Mouse (Mus musculus) ovary, postnatal 36 days (tissue): Measurements from ENCODE around the gene Slc47a2.
A peak's percentile ranks its signal among the peaks of the same experiment; 100 is the strongest.

Experiments used
- DNase-seq: peaks from one replicate; pipeline ENCODE4 v3.0.0; 2022; ENCODE audit warnings: low spot score, mixed read lengths

The Slc47a2 gene

DNA sequence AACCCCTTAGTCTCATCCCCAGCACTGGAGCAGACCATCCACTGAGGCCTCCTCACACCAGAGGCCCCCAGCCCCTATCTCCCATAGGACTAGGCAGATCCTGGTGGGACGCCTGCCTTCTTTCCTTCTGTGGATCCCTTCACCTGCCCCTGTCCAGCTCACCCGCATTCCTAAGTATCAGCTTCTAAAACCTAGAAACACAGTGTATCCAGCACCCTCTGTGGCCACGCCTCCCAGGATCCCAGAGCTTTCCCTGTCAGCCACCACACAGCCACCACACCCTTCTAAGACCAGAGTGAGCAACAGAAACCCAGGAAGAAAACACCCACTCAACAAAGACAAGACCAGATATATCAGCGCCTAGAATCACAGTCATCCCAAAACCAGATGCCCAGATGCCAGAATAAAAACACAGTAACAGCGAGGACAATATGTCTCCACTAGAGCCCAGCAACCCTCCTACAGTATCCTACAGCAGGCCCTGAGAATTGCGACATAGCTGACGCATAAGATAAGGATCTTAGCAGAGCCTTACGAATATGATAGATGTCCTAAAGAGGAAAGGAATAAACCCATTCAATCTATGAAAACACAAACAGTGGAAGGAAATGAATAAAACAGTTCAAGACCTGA, 64.1 kb downstream of the Slc47a2 start:
- no peak for DNase-seq

DNA sequence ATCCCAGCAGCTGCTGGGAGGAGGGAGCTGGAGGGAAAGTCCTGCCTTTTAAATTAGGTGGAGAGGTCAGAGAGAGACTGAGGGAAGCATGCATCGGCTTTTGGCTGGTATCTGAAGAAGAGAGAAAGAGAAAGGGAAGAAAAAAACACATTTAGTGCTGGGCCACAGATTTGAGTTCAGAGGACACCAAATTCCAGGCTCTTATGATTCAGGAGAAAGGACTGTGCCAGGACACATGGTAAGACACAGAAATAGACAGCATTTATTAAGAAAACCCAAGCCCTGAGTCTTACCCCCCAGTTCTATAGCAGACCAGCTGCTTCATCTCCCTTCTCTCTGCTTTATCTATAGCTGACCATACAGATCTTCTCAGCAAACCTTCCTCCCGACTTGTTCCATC, 64.7 kb downstream of the Slc47a2 start:
- DNase-seq = no peak

GRCm38 (mm10) chr11:61276482-61276881, 66.2 kb downstream of the Slc47a2 start:
- DNase-seq = no peak

GRCm38 (mm10) chr11:61275106-61275505, 67.6 kb downstream of the Slc47a2 start:
- DNase-seq = no peak

GRCm38 (mm10) chr11:61274421-61274820, 68.2 kb downstream of the Slc47a2 start:
- no peak for DNase-seq

DNA sequence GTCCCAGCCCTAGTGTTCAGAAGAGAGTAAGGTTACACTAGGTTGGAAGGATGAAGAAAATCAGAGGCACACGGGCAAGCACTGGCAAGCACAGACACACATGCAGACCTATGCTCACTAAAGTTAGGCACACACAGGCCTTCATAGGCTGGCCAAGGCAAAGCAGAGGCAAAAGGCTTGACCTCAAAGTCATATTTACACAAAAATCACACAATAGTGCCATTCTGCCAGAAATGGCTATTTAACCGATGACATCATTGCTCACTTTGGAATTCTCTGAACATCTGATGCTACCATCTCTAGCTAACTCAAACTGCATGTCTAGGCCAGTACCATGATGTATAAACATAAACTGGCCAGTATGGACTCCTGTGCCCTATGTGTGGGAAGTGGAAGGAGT, 68.7 kb downstream of the Slc47a2 start:
- DNase-seq = no peak

DNA sequence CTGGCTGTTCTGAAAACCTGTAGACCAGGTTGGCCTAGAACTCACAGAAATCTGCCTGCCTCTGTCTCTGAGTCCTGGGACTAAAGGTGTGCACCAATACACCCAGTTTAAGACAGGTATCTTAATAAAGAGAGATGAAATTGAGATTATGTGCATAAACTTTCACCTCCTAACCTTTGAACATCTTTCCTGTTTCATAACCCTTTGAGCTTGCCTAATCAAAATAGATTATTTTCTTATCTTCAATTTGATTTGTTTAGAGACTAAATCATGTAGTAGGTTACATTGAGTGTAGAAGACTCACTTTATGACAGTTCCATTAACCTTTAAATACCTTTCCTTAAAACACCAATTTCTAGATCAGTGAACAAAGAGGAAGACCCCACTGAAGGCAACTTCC, 71.0 kb downstream of the Slc47a2 start:
- DNase-seq = no peak

DNA sequence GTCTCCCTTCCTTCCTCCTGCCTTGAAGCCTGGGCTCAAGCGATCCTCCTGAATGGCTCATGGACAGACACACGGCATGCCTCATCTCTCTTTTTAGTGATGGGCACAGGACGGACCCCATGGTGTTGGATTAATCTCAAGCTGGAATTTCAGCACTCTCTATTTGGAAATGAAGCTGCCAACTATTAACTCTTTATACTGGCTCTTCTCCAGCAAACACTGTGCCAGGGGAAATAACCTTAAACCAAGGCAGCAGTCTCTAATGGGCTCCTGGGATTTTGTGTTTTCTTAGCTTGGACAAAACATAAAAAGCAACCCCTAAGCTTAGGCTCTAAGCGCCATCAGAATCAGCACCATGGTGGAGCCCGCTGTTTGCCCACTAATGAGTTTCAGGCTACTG, 72.3 kb downstream of the Slc47a2 start:
- DNase-seq = no peak

GRCm38 (mm10) chr11:61268626-61269349, 73.9 kb downstream of the Slc47a2 start:
- DNase-seq = no peak

- peak; percentile 93 for DNase-seq
These were observed 75.8 kb downstream of the Slc47a2 start, which contains the start of gene Aldh3a2 for GRCm38 (mm10) chr11:61266551-61267533. Gene Aldh3a2, minus strand, starts transcription at chr11:61267464.

DNA sequence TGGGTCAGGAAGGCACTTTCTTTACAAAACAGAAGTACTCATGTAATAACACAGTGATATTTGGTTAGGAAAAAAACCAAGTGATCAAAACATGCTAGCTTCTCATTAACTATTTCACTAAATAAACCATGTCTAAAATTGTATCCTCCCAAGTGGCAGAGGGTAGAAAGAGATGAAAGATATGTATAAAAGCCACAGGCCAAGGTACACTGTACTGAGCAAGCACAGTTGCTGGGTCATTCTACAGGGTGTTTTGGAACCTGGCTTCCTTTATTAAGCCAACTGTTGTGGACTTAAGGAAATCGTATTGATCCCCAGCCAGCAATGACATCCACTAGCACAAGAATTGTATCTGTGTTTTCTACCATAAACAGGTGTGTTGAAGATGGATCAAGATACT, 78.8 kb downstream of the Slc47a2 start:
- no peak for DNase-seq

DNA sequence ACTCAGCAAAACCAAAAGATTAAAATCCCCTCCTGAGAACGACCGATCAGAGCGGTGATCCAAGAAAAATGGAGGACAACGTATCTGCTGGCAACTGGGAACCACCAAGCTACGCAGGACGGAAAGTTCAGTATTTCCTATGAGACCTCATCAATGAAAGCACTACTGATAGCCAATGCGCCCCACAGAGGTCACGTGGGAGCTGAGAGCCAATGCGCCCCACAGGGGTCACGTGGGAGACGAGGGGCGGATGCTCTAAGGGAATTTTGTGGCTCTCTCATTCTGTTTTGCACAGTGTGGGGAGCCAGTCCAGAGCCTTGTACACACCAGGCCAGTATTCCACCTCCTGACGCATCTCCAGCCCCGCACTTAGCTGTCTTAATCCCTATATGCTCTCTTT, 80.1 kb downstream of the Slc47a2 start:
- no peak for DNase-seq

GRCm38 (mm10) chr11:61259106-61259505, 83.6 kb downstream of the Slc47a2 start:
- DNase-seq = no peak

DNA sequence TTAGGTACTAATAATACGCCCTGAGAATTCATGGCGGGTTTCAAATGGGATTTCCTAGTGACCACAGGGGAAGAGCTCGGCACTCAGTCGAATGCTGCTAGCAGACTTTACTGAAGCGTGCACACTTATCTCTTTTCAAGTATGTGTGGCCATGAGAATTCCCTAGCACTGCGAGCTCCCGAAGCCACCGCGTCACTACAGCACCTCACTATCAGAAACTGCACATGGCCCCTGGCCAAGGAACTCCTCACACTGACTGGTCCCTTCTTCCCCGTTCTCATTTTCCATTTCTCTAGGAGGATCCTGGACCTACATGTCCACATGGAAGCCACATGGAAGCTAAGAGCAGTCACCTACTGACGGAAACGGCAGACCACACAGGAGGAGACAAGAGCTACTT, 89.9 kb downstream of the Slc47a2 start:
- DNase-seq = peak; percentile 38

DNA sequence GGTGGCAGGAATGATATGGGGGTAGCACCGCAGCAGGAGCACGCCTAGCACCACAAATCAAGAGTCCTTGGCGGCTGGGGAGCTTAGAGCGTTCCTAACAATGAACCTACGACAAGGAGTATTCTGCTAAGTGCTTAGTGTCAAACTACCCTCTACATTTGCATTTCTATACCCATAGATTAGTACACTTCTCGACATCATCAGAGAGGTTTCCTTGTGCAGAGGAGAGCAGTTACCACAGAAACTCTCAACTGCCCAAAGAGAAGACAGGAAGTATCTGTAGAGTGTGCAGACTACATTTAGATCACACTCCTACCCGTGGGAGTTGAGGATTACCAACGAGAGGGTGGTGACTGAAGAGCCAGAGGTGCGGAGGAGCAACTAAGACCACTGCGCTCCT, 90.9 kb downstream of the Slc47a2 start:
- no peak for DNase-seq
